Mouse (Mus musculus): ENCODE measurements around the gene Fam110c.

GRCm38 (mm10) chr12:31071222-31071621 lies 2.4 kb upstream of the Fam110c start:
- TF ChIP-seq CTCF (IDR thresholded peaks at IDR 0.05; ENCODE audit: low read depth) = no peak
- TF ChIP-seq EP300 (IDR thresholded peaks at IDR 0.05; ENCODE audit: low read depth) = no peak
